Mouse (Mus musculus) lung, adult 2 months (tissue): Measurements from ENCODE around the gene Tcf7l1.

Source experiments
- CTCF ChIP-seq: fragments of 200-500 bp; IDR thresholded peaks from 2 replicates; pipeline ENCODE4 v1.5.1; 2011; ENCODE audit warnings: mild to moderate bottlenecking, low read length, control low read depth; ENCODE audit not compliant: insufficient read depth
- POLR2A ChIP-seq: fragments of 200-500 bp; IDR thresholded peaks from 2 replicates; pipeline ENCODE4 v1.6.1; 2011; ENCODE audit warnings: low read depth, mild to moderate bottlenecking, control low read depth, low read length, borderline replicate concordance; ENCODE audit errors: extremely low read depth

- TF ChIP-seq CTCF (no peak), POLR2A (no peak)
Measured at GRCm38 (mm10) chr6:72607676-72608075, 181.4 kb downstream of the Tcf7l1 start.
